Mouse (Mus musculus): Measurements from ENCODE around the gene Epas1.

GRCm38 (mm10) chr17:86726480-86726879 is 27.0 kb upstream of the Epas1 start:
- TF ChIP-seq POLR2A (IDR thresholded peaks at IDR 0.05; ENCODE audit: borderline replicate concordance, extremely low read depth, insufficient read depth, insufficient read length, poor library complexity, severe bottlenecking) (no peak), CTCF (IDR thresholded peaks at IDR 0.05; ENCODE audit: borderline replicate concordance, extremely low read depth, insufficient read depth, insufficient read length) (no peak)
